Mouse (Mus musculus) intestine, embryonic 15.5 days (tissue): Measurements from ENCODE around the gene Lrrc43. TPM values are rescaled to one million over a fixed set of nuclear protein-coding genes. Genes with fewer than 3 reads are reported as not detected.

ENCODE experiments used
- ATAC-seq: fragments of 200-750 bp; cut with Nextera tagmentation; 2 replicates; pipeline ENCODE4 v1.8.0; 2017; ENCODE audit warnings: moderate TSS enrichment, moderate library complexity
- H3K27ac ChIP-seq: fragments of 300-500 bp; sonication (generic); 2 replicates; pipeline ENCODE4 v1.5.1; 2015; ENCODE audit warnings: mild to moderate bottlenecking, inconsistent platforms
- H3K27me3 ChIP-seq: fragments of 300-500 bp; sonication (generic); replicated peaks from 2 replicates; pipeline ENCODE4 v1.6.1; 2015; ENCODE audit warnings: inconsistent platforms
- H3K36me3 ChIP-seq: fragments of 300-500 bp; sonication (generic); 2 replicates; pipeline ENCODE4 v1.6.1; 2015; ENCODE audit warnings: inconsistent platforms
- H3K4me1 ChIP-seq: fragments of 300-500 bp; sonication (generic); replicated peaks from 2 replicates; pipeline ENCODE4 v1.6.1; 2015; ENCODE audit warnings: inconsistent platforms
- H3K4me2 ChIP-seq: fragments of 300-500 bp; sonication (generic); replicated peaks from 2 replicates; pipeline ENCODE4 v1.6.1; 2015; ENCODE audit warnings: mild to moderate bottlenecking, inconsistent platforms
- H3K4me3 ChIP-seq: fragments of 300-500 bp; sonication (generic); replicated peaks from 2 replicates; pipeline ENCODE4 v1.5.1; 2015; ENCODE audit warnings: inconsistent platforms
- H3K9ac ChIP-seq: fragments of 300-500 bp; sonication (generic); 2 replicates; pipeline ENCODE4 v1.6.1; 2015; ENCODE audit warnings: inconsistent platforms
- H3K9me3 ChIP-seq: fragments of 300-500 bp; sonication (generic); 2 replicates; pipeline ENCODE4 v1.6.1; 2016; ENCODE audit warnings: inconsistent platforms
- WGBS: fragments of 180-500 bp; shearing (Covaris S2); methylation state at CpG from one replicate; pipeline ENCODE4 v1.1.7; 2015; 5-methylcytosine and 5-hydroxymethylcytosine counted together
- polyA plus RNA-seq: library from polyadenylated mRNA; unstranded; fragments of >200 nt; fragmentation: Nextera tagmentation; extraction: Ambion mirVana; gene quantifications from 2 replicates; pipeline ENCODE4 v1.2.1, GENCODE M21; 2015

Lrrc43 gene
- polyA plus RNA-seq: not detected in 2 replicates

- 0 out of 2 replicates have a peak, but pooled peaks cover 7% of the 10 kb centered on the region for H3K4me1 ChIP-seq
- peak within 1 kb of the TSS; percentile 54 for H3K4me2 ChIP-seq
- 0 out of 2 replicates have a peak, but pooled peaks have one; percentile 56 for ATAC-seq
- no peak within 1 kb of the TSS for H3K27ac ChIP-seq
- WGBS: 10% methylated on average over 25 of the region's 25 CpGs
- H3K36me3 ChIP-seq: no peaks in the 10 kb centered on the region
- no peak within 1 kb of the TSS for H3K9ac ChIP-seq
- no peak within 1 kb of the TSS for H3K4me3 ChIP-seq
- no peaks in the 10 kb centered on the region for H3K9me3 ChIP-seq
- no peaks in the 10 kb centered on the region for H3K27me3 ChIP-seq
Measured at GRCm38 (mm10) chr5:123489112-123489785, at the start of gene Lrrc43, which contains the start of gene Il31. Gene Lrrc43, plus strand, starts transcription at chr5:123489305. Gene Il31, minus strand, starts transcription at chr5:123489489.

- H3K9ac ChIP-seq: no peak overlapping the region
- H3K36me3 ChIP-seq: peaks cover 20% of the 10 kb centered on the region; the same call in 1 of the 2 replicates
- H3K9me3 ChIP-seq: no peaks in the 10 kb centered on the region
- no peak overlapping the region for H3K4me3 ChIP-seq
- no peaks in the 10 kb centered on the region for H3K27me3 ChIP-seq
- WGBS: 89% methylated on average over 1 of the region's 1 CpGs
- H3K4me1 ChIP-seq: peaks cover 10% of the 10 kb centered on the region
- ATAC-seq: no peak
- no peak overlapping the region for H3K4me2 ChIP-seq
- H3K27ac ChIP-seq: no peak overlapping the region
Measured at GRCm38 (mm10) chr5:123439312-123439711, 49.8 kb upstream of the Lrrc43 start.

GRCm38 (mm10) chr5:123439941-123440340, 49.2 kb upstream of the Lrrc43 start:
- Histone ChIP-seq H3K4me3 (no peak overlapping the region), H3K36me3 (peaks cover 22% of the 10 kb centered on the region; the same call in 1 of the 2 replicates), H3K27ac (no peak overlapping the region), H3K4me1 (peaks cover 10% of the 10 kb centered on the region), H3K9me3 (no peaks in the 10 kb centered on the region), H3K27me3 (no peaks in the 10 kb centered on the region), H3K4me2 (no peak overlapping the region), H3K9ac (no peak overlapping the region)
- WGBS: 80% methylated on average over 4 of the region's 4 CpGs
- ATAC-seq: no peak

- H3K9ac ChIP-seq: no peak overlapping the region
- WGBS: 64% methylated on average over 4 of the region's 4 CpGs
- no peak overlapping the region for H3K27ac ChIP-seq
- H3K27me3 ChIP-seq: no peaks in the 10 kb centered on the region
- H3K4me3 ChIP-seq: no peak overlapping the region
- H3K4me2 ChIP-seq: no peak overlapping the region
- H3K9me3 ChIP-seq: no peaks in the 10 kb centered on the region
- peaks cover 25% of the 10 kb centered on the region for H3K36me3 ChIP-seq
- no peak for ATAC-seq
- peaks cover 9% of the 10 kb centered on the region for H3K4me1 ChIP-seq
Measured at GRCm38 (mm10) chr5:123440664-123441063, 48.4 kb upstream of the Lrrc43 start.

- no peak overlapping the region for H3K9ac ChIP-seq
- H3K27me3 ChIP-seq: no peaks in the 10 kb centered on the region
- no peak overlapping the region for H3K27ac ChIP-seq
- 0 out of 2 replicates have a peak, but pooled peaks cover 2% of the 10 kb centered on the region for H3K4me1 ChIP-seq
- H3K9me3 ChIP-seq: no peaks in the 10 kb centered on the region
- no peak overlapping the region for H3K4me3 ChIP-seq
- H3K4me2 ChIP-seq: no peak overlapping the region
- H3K36me3 ChIP-seq: peaks cover 34% of the 10 kb centered on the region
- ATAC-seq: no peak
- WGBS: 96% methylated on average over 3 of the region's 3 CpGs
Measured at GRCm38 (mm10) chr5:123442283-123442682, 46.8 kb upstream of the Lrrc43 start.

- no peaks in the 10 kb centered on the region for H3K9me3 ChIP-seq
- H3K4me3 ChIP-seq: no peak overlapping the region
- no peaks in the 10 kb centered on the region for H3K27me3 ChIP-seq
- H3K4me1 ChIP-seq: no peaks in the 10 kb centered on the region
- no peak for ATAC-seq
- 39% methylated on average over 4 of the region's 4 CpGs for WGBS
- peaks cover 43% of the 10 kb centered on the region for H3K36me3 ChIP-seq
- H3K9ac ChIP-seq: no peak overlapping the region
- no peak overlapping the region for H3K27ac ChIP-seq
- H3K4me2 ChIP-seq: no peak overlapping the region
Measured at GRCm38 (mm10) chr5:123444069-123444468, 45.0 kb upstream of the Lrrc43 start.

- Histone ChIP-seq H3K27me3 (no peaks in the 10 kb centered on the region), H3K4me3 (no peak overlapping the region), H3K27ac (no peak overlapping the region), H3K9me3 (no peaks in the 10 kb centered on the region), H3K36me3 (peaks cover 47% of the 10 kb centered on the region), H3K4me2 (no peak overlapping the region), H3K9ac (no peak overlapping the region), H3K4me1 (no peaks in the 10 kb centered on the region)
- 93% methylated on average over 5 of the region's 5 CpGs for WGBS
- ATAC-seq: no peak
Measured at GRCm38 (mm10) chr5:123444849-123445334, 44.2 kb upstream of the Lrrc43 start.

- Histone ChIP-seq H3K27me3 (no peaks in the 10 kb centered on the region), H3K4me1 (no peaks in the 10 kb centered on the region), H3K4me2 (no peak overlapping the region), H3K9ac (no peak overlapping the region), H3K9me3 (no peaks in the 10 kb centered on the region), H3K4me3 (no peak overlapping the region), H3K36me3 (peaks cover 54% of the 10 kb centered on the region), H3K27ac (no peak overlapping the region)
- 87% methylated on average over 7 of the region's 7 CpGs for WGBS
- ATAC-seq: no peak
Measured at GRCm38 (mm10) chr5:123451886-123452285, 37.2 kb upstream of the Lrrc43 start.

GRCm38 (mm10) chr5:123461420-123461819, 27.7 kb upstream of the Lrrc43 start:
- Histone ChIP-seq H3K27me3 (no peaks in the 10 kb centered on the region), H3K27ac (no peak overlapping the region), H3K9ac (no peak overlapping the region), H3K36me3 (no peaks in the 10 kb centered on the region), H3K4me2 (no peak overlapping the region), H3K9me3 (no peaks in the 10 kb centered on the region), H3K4me1 (no peaks in the 10 kb centered on the region), H3K4me3 (no peak overlapping the region)
- no peak for ATAC-seq
- 53% methylated on average over 5 of the region's 5 CpGs for WGBS

- H3K4me3 ChIP-seq: no peak overlapping the region
- no peaks in the 10 kb centered on the region for H3K36me3 ChIP-seq
- no peaks in the 10 kb centered on the region for H3K4me1 ChIP-seq
- H3K9me3 ChIP-seq: no peaks in the 10 kb centered on the region
- no peaks in the 10 kb centered on the region for H3K27me3 ChIP-seq
- no peak for ATAC-seq
- 79% methylated on average over 1 of the region's 1 CpGs for WGBS
- no peak overlapping the region for H3K4me2 ChIP-seq
- no peak overlapping the region for H3K27ac ChIP-seq
- H3K9ac ChIP-seq: no peak overlapping the region
Measured at GRCm38 (mm10) chr5:123464638-123465037, 24.5 kb upstream of the Lrrc43 start.

- no peak overlapping the region for H3K9ac ChIP-seq
Measured at GRCm38 (mm10) chr5:123470784-123471400, 18.2 kb upstream of the Lrrc43 start.

GRCm38 (mm10) chr5:123473817-123474216, 15.3 kb upstream of the Lrrc43 start:
- H3K36me3 ChIP-seq: no peaks in the 10 kb centered on the region
- no peak overlapping the region for H3K4me3 ChIP-seq
- no peaks in the 10 kb centered on the region for H3K9me3 ChIP-seq
- no peak for ATAC-seq
- WGBS: 84% methylated on average over 5 of the region's 5 CpGs
- no peaks in the 10 kb centered on the region for H3K4me1 ChIP-seq
- H3K9ac ChIP-seq: no peak overlapping the region
- H3K27ac ChIP-seq: no peak overlapping the region
- H3K4me2 ChIP-seq: no peak overlapping the region
- H3K27me3 ChIP-seq: no peaks in the 10 kb centered on the region

More at GRCm38 (mm10) chr5:123470784-123471400, 18.2 kb upstream of the Lrrc43 start:
- no peak for ATAC-seq
- no peak overlapping the region for H3K27ac ChIP-seq
- no peaks in the 10 kb centered on the region for H3K27me3 ChIP-seq
- 7% methylated on average over 10 of the region's 10 CpGs for WGBS
- peak overlapping the region; percentile 39 for H3K4me2 ChIP-seq
- H3K4me1 ChIP-seq: no peaks in the 10 kb centered on the region
- no peaks in the 10 kb centered on the region for H3K9me3 ChIP-seq
- H3K4me3 ChIP-seq: 0 out of 2 replicates have a peak overlapping the region, but pooled peaks have one; percentile 1
- no peaks in the 10 kb centered on the region for H3K36me3 ChIP-seq
